Mouse (Mus musculus): ENCODE results near the gene Angptl7.

Gene Angptl7

GRCm38 (mm10) chr4:148455477-148456025 lies 44.7 kb downstream of the Angptl7 start:
- DNase-seq (ENCODE audit: low read depth, low spot score): no peak

GRCm38 (mm10) chr4:148453707-148454106 lies 46.6 kb downstream of the Angptl7 start:
- no peak for DNase-seq (ENCODE audit: low read depth, low spot score)

GRCm38 (mm10) chr4:148448853-148449245 lies 51.4 kb downstream of the Angptl7 start:
- peak; percentile 15 for DNase-seq (ENCODE audit: low read depth, low spot score)

GRCm38 (mm10) chr4:148448179-148448852 lies 51.9 kb downstream of the Angptl7 start, which contains the start of gene Mtor:
TSS of gene Mtor (plus strand) at chr4:148448611.
- DNase-seq (ENCODE audit: low read depth, low spot score): peak; percentile 96

Data from c-Kit-negative CD71-positive TER-119-positive erythroid progenitor cells, embryonic 14.5 days (primary cell).